Mouse (Mus musculus) CH12.LX (cell line): ENCODE data around the gene Fbln1.

ENCODE experiments used
- BHLHE40 ChIP-seq: IDR thresholded peaks from 2 replicates; pipeline ENCODE4 v1.6.1; 2011; ENCODE audit warnings: mild to moderate bottlenecking, low read depth, low read length, improper control_type of control experiment
- CTCF ChIP-seq, 2 experiments: IDR thresholded peaks in 1 of 2; conservative IDR thresholded peaks in 1 of 2; 2 replicates each; pipeline ENCODE4 v1.5.1; 2011 to 2012; ENCODE audit warnings: low read depth in 2 of 2, low read length in 2 of 2, improper control_type of control experiment in 1 of 2, inconsistent platforms in 1 of 2, mild to moderate bottlenecking in 1 of 2, moderate library complexity in 1 of 2
- EP300 ChIP-seq: IDR thresholded peaks from 2 replicates; pipeline ENCODE4 v1.6.1; 2011; ENCODE audit warnings: low read length, improper control_type of control experiment
- ETS1 ChIP-seq: conservative IDR thresholded peaks from 2 replicates; pipeline ENCODE4 v1.6.1; 2012; ENCODE audit warnings: low read depth, mild to moderate bottlenecking, inconsistent platforms, low read length, improper control_type of control experiment, moderate library complexity
- GABPA ChIP-seq: IDR thresholded peaks from 2 replicates; pipeline ENCODE4 v1.6.1; 2012; ENCODE audit warnings: low read depth, low read length, improper control_type of control experiment, inconsistent platforms; ENCODE audit not compliant: insufficient replicate concordance
- MAZ ChIP-seq: IDR thresholded peaks from 2 replicates; pipeline ENCODE4 v1.6.1; 2012; ENCODE audit warnings: low read depth, mild to moderate bottlenecking, inconsistent platforms, low read length, improper control_type of control experiment, moderate library complexity
- MEF2A ChIP-seq: IDR thresholded peaks from 2 replicates; pipeline ENCODE4 v1.6.1; 2014; ENCODE audit warnings: low read depth, mild to moderate bottlenecking, inconsistent platforms, low read length, improper control_type of control experiment, borderline replicate concordance
- NELFE ChIP-seq: IDR thresholded peaks from 2 replicates; pipeline ENCODE4 v1.6.1; 2011; ENCODE audit warnings: low read depth, low read length, improper control_type of control experiment
- POLR2A ChIP-seq: IDR thresholded peaks from 2 replicates; pipeline ENCODE4 v1.6.1; 2011; ENCODE audit warnings: low read depth, mild to moderate bottlenecking, improper control_type of control experiment, low read length
- RCOR1 ChIP-seq: conservative IDR thresholded peaks from 2 replicates; pipeline ENCODE4 v1.6.1; 2012; ENCODE audit warnings: low read depth, mild to moderate bottlenecking, inconsistent platforms, low read length, improper control_type of control experiment
- SIN3A ChIP-seq: IDR thresholded peaks from 2 replicates; pipeline ENCODE4 v1.6.1; 2012; ENCODE audit warnings: low read length, improper control_type of control experiment, inconsistent platforms
- TBP ChIP-seq: conservative IDR thresholded peaks from 2 replicates; pipeline ENCODE4 v1.6.1; 2011; ENCODE audit warnings: low read depth, low read length, improper control_type of control experiment
- TCF12 ChIP-seq: IDR thresholded peaks from 2 replicates; pipeline ENCODE4 v1.6.1; 2014; ENCODE audit warnings: low read depth, mild to moderate bottlenecking, inconsistent platforms, low read length, improper control_type of control experiment
- ZKSCAN1 ChIP-seq: IDR thresholded peaks from 2 replicates; pipeline ENCODE4 v1.6.1; 2012; ENCODE audit warnings: low read depth, inconsistent platforms, low read length, improper control_type of control experiment, borderline replicate concordance

DNA sequence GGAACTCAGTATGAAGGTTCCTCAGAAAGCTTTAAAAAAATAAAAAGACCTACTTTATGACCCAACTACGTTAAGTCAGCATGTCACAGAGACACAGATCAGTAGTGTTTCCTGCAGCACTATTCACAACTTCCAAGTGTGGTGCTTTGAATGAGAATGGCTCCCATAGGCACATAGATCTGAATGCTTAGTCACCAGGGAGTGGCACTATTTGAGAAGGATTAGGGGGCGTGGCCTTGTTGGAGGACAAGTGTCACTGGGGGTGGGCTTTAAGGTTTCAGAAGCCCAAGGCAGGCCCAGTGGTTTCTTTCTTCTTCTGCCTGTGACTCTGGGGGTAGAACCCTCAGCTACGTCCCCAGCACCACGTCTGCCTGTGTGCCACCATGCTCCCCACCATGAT is 98.2 kb downstream of the Fbln1 start:
- TF ChIP-seq MAZ = no peak
- TF ChIP-seq EP300 = no peak
- TF ChIP-seq ETS1 = no peak
- no peak for TF ChIP-seq CTCF (conservative IDR thresholded peaks at IDR 0.05 in 1 of 2, IDR thresholded peaks at IDR 0.05 in 1 of 2; ENCODE audit: low read depth in 2 of 2, low read length in 2 of 2)
- no peak for TF ChIP-seq ZKSCAN1
- TF ChIP-seq NELFE = no peak
- TF ChIP-seq SIN3A = no peak
- no peak for TF ChIP-seq TCF12
- no peak for TF ChIP-seq BHLHE40
- no peak for TF ChIP-seq MEF2A
- TF ChIP-seq POLR2A = no peak
- no peak for TF ChIP-seq GABPA
- TF ChIP-seq TBP = no peak
- TF ChIP-seq RCOR1 = no peak
